Mouse (Mus musculus) intestine, postnatal 0 days (tissue): Measurements from ENCODE around the gene Prkar1b. TPM values are rescaled to one million over a fixed set of nuclear protein-coding genes. Genes with fewer than 3 reads are reported as not detected.

Experiments
- ATAC-seq: fragments of 200-750 bp; cut with Nextera tagmentation; 2 replicates; pipeline ENCODE4 v1.8.0; 2017; ENCODE audit warnings: mild to moderate bottlenecking, moderate TSS enrichment, moderate library complexity
- H3K27ac ChIP-seq: fragments of 300-500 bp; sonication (generic); 2 replicates; pipeline ENCODE4 v1.5.1; 2014; ENCODE audit warnings: mild to moderate bottlenecking, low read depth, low read length, moderate library complexity
- H3K27me3 ChIP-seq: fragments of 300-500 bp; sonication (generic); replicated peaks from 2 replicates; pipeline ENCODE4 v1.6.1; 2014; ENCODE audit warnings: low read length, mixed read lengths; ENCODE audit not compliant: control insufficient read depth, insufficient read depth
- H3K36me3 ChIP-seq: fragments of 300-500 bp; sonication (generic); 2 replicates; pipeline ENCODE4 v1.6.1; 2014; ENCODE audit warnings: mild to moderate bottlenecking, moderate library complexity; ENCODE audit not compliant: control insufficient read depth, insufficient read depth
- H3K4me1 ChIP-seq: fragments of 300-500 bp; sonication (generic); replicated peaks from 2 replicates; pipeline ENCODE4 v1.6.1; 2014; ENCODE audit warnings: antibody characterized with exemption, low read length, mixed read lengths; ENCODE audit not compliant: control insufficient read depth, insufficient read depth
- H3K4me2 ChIP-seq: fragments of 300-500 bp; sonication (generic); replicated peaks from 2 replicates; pipeline ENCODE4 v1.6.1; 2014; ENCODE audit warnings: low read depth, mild to moderate bottlenecking, moderate library complexity
- H3K4me3 ChIP-seq: fragments of 300-500 bp; sonication (generic); 2 replicates; pipeline ENCODE4 v1.5.1; 2014; ENCODE audit warnings: low read depth, low read length
- H3K9ac ChIP-seq: fragments of 300-500 bp; sonication (generic); 2 replicates; pipeline ENCODE4 v1.6.1; 2014; ENCODE audit warnings: mild to moderate bottlenecking, low read depth, low read length
- H3K9me3 ChIP-seq: fragments of 300-500 bp; sonication (generic); 2 replicates; pipeline ENCODE4 v1.6.1; 2016; ENCODE audit warnings: mixed run types; ENCODE audit not compliant: control insufficient read depth
- CTCF ChIP-seq: sonication (generic); IDR thresholded peaks from 2 replicates; pipeline ENCODE4 v1.5.1; 2016; ENCODE audit warnings: low read depth, mild to moderate bottlenecking, control low read depth, antibody characterized with exemption, moderate library complexity
- WGBS: fragments of 180-500 bp; shearing (Covaris S2); extraction: QIAGEN DNeasy Blood & Tissue Kit; methylation state at CpG from one replicate; pipeline ENCODE4 v1.1.7; 2014; 5-methylcytosine and 5-hydroxymethylcytosine counted together
- polyA plus RNA-seq: library from polyadenylated mRNA; unstranded; fragments of >200 nt; fragmentation: Nextera tagmentation; extraction: Ambion mirVana; gene quantifications from 2 replicates; pipeline ENCODE4 v1.2.1, GENCODE M21; 2015

Gene Prkar1b
- polyA plus RNA-seq, 1 experiment from 2014 or later: 10.0 TPM

- Histone ChIP-seq H3K9ac (no peak overlapping the region), H3K4me1 (no peaks in the 10 kb centered on the region), H3K27me3 (no peaks in the 10 kb centered on the region), H3K4me3 (no peak overlapping the region), H3K27ac (no peak overlapping the region), H3K9me3 (no peaks in the 10 kb centered on the region), H3K4me2 (no peak overlapping the region), H3K36me3 (no peaks in the 10 kb centered on the region)
- WGBS: 66% methylated on average over 3 of the region's 3 CpGs
- no peak for ATAC-seq
- TF ChIP-seq CTCF: peak; percentile 21; the same call in 1 of the 2 replicates
Observed at GRCm38 (mm10) chr5:139015097-139015496, 134.7 kb downstream of the Prkar1b start.

- Histone ChIP-seq H3K4me2 (no peak overlapping the region), H3K9me3 (no peaks in the 10 kb centered on the region), H3K4me3 (no peak overlapping the region), H3K9ac (no peak overlapping the region), H3K36me3 (no peaks in the 10 kb centered on the region), H3K4me1 (peaks cover 2% of the 10 kb centered on the region; the same call in 1 of the 2 replicates), H3K27me3 (no peaks in the 10 kb centered on the region), H3K27ac (no peak overlapping the region)
- 63% methylated on average over 2 of the region's 2 CpGs for WGBS
- TF ChIP-seq CTCF: no peak
- no peak for ATAC-seq
Observed at GRCm38 (mm10) chr5:139010649-139011048, 139.2 kb downstream of the Prkar1b start.

GRCm38 (mm10) chr5:139007141-139007775 lies 142.5 kb downstream of the Prkar1b start:
- 25% methylated on average over 4 of the region's 4 CpGs for WGBS
- peak; percentile 99 for ATAC-seq

GRCm38 (mm10) chr5:139004588-139004987 lies 145.2 kb downstream of the Prkar1b start:
- Histone ChIP-seq H3K4me3 (no peak overlapping the region), H3K4me2 (no peak overlapping the region), H3K27me3 (no peaks in the 10 kb centered on the region), H3K27ac (no peak overlapping the region), H3K9me3 (no peaks in the 10 kb centered on the region), H3K36me3 (no peaks in the 10 kb centered on the region), H3K4me1 (peaks cover 4% of the 10 kb centered on the region; the same call in 1 of the 2 replicates), H3K9ac (no peak overlapping the region)
- no peak for ATAC-seq
- TF ChIP-seq CTCF: no peak
- WGBS: 90% methylated on average over 6 of the region's 6 CpGs

More at GRCm38 (mm10) chr5:139007141-139007775, 142.5 kb downstream of the Prkar1b start:
- Histone ChIP-seq H3K4me1 (peaks cover 2% of the 10 kb centered on the region; the same call in 1 of the 2 replicates), H3K27ac (no peak overlapping the region), H3K36me3 (no peaks in the 10 kb centered on the region), H3K27me3 (no peaks in the 10 kb centered on the region), H3K9me3 (no peaks in the 10 kb centered on the region), H3K9ac (0 out of 2 replicates have a peak overlapping the region, but pooled peaks have one; percentile 1), H3K4me3 (no peak overlapping the region), H3K4me2 (peak overlapping the region; percentile 13; the same call in 1 of the 2 replicates)
- peak; percentile 87 for TF ChIP-seq CTCF

GRCm38 (mm10) chr5:138999716-139000115 lies 150.1 kb downstream of the Prkar1b start:
- 62% methylated on average over 7 of the region's 7 CpGs for WGBS
- Histone ChIP-seq H3K4me3 (no peak overlapping the region), H3K4me1 (peaks cover 15% of the 10 kb centered on the region; the same call in 1 of the 2 replicates), H3K27me3 (no peaks in the 10 kb centered on the region; the same call in 1 of the 2 replicates), H3K9me3 (no peaks in the 10 kb centered on the region), H3K9ac (no peak overlapping the region), H3K27ac (no peak overlapping the region), H3K36me3 (no peaks in the 10 kb centered on the region), H3K4me2 (no peak overlapping the region)
- ATAC-seq: no peak
- no peak for TF ChIP-seq CTCF

- Histone ChIP-seq H3K9me3 (no peaks in the 10 kb centered on the region), H3K4me2 (peak overlapping the region; percentile 93), H3K4me1 (peaks cover 15% of the 10 kb centered on the region; the same call in 1 of the 2 replicates), H3K9ac (peak overlapping the region; percentile 26; the same call in 1 of the 2 replicates), H3K4me3 (peak overlapping the region; percentile 37), H3K27ac (no peak overlapping the region), H3K27me3 (no peaks in the 10 kb centered on the region; the same call in 1 of the 2 replicates), H3K36me3 (no peaks in the 10 kb centered on the region)
- TF ChIP-seq CTCF: no peak
- WGBS: 3% methylated on average over 30 of the region's 30 CpGs
- ATAC-seq: no peak; the same call in 1 of the 2 replicates
Observed at GRCm38 (mm10) chr5:138997936-138998580, 151.7 kb downstream of the Prkar1b start.
